Mouse (Mus musculus) Muller cell, postnatal 12 days (primary cell): ENCODE results near the gene Ulk4.

Source experiments
- DNase-seq: peaks from one replicate; pipeline ENCODE4 v3.0.0-alpha.2; 2015; ENCODE audit errors: inconsistent ontology term

Gene Ulk4

GRCm38 (mm10) chr9:121299976-121300570 is 23.1 kb upstream of the Ulk4 start:
- DNase-seq, result no peak

DNA sequence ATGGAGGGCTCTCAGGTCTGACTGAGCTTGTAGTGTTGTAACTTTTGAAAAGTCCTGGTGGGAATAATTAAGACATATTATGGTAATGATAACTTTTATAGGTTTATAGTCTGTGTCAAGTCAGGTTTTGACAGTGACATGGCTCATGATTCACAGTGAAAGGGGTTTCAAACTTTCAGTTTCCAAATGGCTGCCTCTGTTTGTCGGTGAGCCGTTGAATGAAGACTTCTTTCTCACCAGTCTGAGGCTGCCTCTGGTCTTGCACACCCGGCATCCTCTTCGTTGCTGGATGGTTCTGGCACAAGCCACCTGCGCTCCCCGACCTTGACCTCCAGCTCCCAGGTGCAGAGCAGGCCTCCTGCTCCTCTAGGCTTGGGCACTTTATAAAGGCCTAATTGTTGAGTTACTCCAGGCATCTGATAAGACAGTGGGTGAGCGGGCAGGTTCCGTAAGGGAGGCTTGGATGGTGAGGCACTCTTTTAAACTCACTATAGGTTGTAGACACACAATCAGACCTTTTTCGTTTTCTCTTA is 22.3 kb upstream of the Ulk4 start:
- DNase-seq, result no peak

DNA sequence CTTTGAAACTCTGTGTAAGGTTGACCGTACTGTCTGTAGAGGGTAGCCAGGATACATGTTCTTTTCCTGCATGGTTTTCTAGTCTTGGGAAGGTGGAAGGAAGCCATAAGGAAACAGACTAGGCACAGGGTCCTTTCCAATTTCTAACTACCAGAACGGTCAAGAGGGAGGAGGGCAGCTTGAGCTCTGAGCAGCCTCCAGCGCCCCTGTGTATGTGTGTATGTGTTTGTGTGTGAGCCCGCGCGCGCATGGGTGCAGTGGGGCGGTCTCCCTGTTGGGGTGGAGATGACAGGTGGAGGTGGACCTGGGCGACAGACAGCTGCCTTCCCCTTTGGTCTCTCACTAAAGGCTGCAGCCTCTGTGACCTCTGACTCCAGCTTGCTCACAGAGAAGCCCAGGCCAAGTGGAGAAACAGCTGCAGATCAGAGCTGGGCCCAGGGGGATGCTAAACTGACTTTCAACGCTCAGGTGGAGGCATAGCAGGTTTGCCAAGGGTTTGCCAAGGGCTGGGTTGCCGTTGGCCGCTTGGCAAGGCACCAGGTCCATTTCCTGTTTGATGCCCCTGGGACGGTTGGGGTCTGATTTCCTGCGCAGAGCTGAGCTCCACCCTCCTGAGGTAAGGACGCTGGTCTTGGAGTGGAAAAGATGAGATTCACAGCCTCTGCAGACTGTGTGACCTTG is 21.6 kb upstream of the Ulk4 start:
- no peak for DNase-seq

GRCm38 (mm10) chr9:121298065-121298398 is 21.0 kb upstream of the Ulk4 start:
- no peak for DNase-seq

DNA sequence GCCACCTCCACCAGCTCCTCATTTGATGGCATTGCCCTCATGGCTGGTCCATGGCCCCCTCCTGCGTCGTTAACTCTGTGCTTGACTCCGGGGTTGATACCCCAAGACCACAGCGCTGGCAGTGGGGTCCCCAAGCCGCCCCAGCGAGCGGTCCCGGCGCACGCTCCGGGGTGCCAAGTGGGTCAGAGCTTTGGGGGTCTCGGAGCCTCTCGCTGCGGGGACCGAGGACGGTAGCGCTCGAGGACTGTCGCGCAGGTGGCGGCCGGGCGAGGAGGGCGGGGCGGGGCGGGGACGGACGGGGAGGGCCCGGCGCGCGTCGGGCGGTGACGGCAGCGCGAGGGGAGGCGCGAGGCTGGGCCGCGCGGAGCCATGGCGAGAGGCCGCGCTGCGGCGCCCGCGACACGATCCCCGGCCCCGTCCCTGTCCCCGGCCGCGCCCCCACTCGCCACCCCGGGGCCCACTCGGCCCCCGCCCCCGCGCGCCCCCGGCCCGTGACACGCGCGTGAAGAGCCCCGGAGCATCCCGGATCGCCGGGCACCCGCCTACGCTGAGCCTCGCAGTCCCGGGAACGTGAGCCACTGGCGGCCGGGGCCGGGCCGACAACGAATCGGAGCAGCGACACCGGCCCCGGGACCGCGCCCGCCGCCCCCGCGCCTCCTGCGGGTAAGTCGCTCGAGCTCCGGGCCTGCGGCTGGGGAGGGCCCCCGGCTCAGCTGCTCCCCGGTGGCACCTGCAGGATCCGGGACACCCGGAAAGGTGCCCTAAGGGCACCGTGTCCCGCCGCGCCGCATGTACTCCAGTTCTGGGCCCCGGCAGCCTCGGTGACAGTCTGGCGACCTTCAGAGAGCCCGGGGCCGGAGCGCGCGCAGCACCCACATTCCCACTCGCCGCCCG is 20.4 kb upstream of the Ulk4 start, which contains the start of gene Trak1:
Gene Trak1 (plus strand): TSS at position 332 of the 894 bp plus-strand sequence.
- peak; percentile 81 for DNase-seq

DNA sequence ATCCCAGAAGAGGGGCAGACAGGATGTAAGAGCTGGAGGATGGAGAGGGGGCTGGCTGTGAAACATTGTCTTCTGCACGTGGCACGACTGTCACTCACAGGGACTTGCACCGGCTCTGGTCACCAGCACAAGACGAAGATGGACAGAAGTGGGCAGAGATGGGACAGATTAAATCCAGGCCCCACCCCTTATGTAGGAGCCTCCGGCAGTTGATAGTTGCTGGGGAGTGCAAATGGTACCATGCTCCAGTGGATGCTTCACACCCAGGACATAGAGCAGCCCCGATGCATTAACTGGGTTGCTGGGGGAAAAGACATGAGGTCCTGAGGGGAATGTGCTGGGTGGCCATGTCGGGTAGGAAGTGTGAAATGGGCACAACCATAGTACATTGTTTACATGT is 18.2 kb upstream of the Ulk4 start:
- DNase-seq, result no peak

GRCm38 (mm10) chr9:121293187-121293586 is 16.2 kb upstream of the Ulk4 start:
- no peak for DNase-seq

DNA sequence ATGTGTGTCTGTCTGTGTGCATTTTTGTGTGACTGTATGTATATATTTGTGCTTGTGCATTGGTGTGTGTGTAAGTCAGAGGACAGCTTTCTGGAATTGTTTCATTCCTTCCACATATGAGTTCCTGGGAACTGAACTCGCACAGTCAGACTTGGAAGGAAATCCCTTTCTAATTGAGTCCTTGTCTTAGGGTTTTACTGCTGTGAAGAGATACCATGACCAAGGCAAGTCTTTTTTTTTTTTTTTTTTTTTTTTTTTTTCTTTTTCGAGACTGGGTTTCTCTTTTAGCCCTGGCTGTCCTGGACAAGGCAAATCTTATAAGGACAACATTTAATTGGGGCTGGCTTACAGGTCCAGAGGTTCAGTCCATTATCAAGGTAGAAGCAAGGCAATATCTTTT is 14.3 kb upstream of the Ulk4 start:
- no peak for DNase-seq

DNA sequence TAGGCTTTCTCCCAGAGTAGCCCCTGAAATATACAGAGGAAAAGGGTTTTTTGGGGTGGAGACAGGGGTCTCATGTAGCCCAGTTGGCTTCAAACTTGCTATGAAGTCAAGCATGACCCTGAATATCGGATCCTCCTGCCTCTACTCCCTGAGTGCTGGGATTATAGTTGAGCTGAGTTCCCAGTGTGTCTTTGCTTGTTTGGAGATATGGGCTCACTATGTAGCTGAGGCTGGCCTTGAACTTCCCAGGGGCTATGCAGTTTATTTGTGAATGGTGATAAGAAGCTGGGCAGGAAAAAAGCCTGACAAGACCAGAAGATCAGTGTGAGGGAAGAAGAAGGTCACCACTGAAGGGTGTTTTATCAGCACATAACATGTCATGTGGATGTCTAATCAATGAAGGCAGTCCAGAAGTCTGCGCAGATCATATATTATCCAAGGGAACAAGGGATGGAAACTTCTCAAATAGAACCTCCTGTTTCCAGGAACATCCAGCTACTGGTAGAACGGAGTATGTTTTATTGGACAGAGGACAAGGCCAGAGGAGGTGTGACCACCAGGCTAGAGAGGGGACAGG is 9.4 kb upstream of the Ulk4 start:
- no peak for DNase-seq

- peak; percentile 79 for DNase-seq
Measured at GRCm38 (mm10) chr9:121285341-121286324, 8.6 kb upstream of the Ulk4 start.

DNA sequence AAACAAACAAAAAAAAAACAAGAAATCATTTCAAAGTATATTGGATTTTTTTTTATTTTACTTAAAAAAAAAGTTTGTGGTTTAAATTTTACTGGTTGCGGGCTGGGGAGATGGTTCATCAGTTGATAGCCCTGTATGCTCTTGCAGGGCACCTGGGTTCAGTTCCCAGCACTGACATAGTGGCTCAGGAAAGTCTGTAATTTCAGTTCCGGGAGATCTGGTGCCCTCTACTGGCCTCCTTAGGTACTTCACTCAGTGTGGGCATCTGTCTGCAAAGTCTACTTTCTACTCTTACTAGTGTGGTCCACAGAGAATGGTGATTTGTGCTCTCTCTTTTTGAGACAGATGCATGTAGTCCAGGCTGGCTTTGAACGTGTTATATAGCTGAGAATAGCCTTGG is 7.4 kb upstream of the Ulk4 start:
- no peak for DNase-seq

DNA sequence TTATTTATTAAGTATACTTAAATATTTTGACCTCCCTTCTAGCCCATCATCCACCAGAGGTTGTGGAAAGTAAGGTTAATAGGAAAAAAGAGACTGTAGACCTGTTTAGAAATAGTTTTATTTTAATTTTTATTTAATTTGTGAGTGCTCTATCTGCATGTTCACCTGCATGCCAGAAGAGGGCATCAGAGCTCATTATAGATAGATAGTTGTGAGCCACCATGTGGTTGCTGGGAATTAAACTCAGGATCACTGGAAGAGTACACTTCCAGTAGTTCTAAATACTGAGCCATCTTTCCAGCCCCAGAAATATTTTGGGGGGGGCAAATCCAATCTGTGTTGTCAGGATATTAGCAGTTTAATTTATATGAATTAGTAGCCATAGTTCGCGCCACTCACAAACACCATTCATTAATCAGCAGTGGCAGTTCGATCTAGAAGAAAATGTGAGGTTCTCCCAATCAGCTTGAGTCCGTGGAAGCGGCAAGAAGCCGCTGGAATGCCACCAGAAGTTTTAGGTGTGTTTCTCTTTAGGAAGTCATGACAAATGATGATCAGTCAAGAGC is 6.7 kb upstream of the Ulk4 start:
- DNase-seq, result peak; percentile 38

DNA sequence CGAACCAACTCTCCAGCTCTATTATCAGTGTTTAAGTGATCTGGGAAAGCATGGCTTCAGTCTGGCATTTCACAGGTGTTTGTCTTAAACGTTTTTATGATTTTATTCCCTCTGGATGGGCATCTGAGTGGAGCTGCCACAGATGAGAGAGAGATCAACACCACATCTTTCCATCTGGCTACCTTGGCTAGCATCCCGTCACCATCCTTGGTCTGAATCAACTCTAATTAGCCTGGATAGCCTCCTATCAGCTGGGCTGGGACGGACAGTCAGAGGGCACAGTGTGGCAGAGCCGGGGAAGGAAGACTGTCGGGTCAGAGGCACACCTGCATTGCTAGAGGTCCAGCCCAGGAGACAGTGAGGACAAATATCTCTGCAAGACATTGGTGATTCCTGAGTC is 4.9 kb upstream of the Ulk4 start:
- DNase-seq, result no peak

- DNase-seq, result no peak
Measured at GRCm38 (mm10) chr9:121279216-121279615, 2.2 kb upstream of the Ulk4 start.

GRCm38 (mm10) chr9:121276745-121277117 is 266 bp downstream of the Ulk4 start:
- DNase-seq, result no peak

DNA sequence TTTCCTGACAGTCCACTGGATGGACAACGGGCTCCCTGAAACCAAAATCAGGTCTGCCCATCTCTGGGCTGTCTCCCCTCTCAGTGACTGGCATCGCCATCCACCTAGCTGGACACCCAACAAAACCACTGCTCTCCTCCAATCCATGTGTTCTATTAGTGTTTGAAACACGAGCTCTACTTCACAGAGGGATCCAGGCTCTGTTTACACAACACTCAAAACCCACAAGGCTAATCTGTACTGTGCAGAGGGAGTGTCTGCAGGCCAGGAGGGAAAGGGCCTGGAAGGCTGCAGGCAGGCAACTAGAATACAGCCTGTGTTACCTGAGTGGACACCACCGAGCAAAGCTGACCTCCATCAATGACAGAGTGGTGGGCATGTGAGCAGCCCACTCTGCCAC is 5.4 kb downstream of the Ulk4 start:
- no peak for DNase-seq

DNA sequence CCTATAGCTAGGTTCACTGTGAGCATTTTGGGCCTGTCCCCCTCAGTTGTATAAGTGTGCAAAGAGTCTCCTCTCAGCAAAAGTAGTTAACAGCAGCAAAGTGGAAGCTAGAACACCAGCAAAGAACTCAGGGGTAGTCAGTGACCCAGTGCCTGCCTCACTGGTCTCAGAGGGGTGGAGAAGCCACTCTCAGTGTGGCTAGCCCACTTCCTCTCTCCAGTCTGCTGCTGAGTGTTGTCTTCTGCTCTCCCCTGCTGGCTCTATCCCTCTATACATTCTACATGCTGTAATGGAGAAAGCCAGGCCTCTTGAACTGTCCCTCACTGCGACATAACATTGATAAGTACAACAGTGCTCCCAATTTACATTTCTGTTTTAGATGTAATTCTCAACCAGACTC is 5.8 kb downstream of the Ulk4 start:
- DNase-seq, result no peak

GRCm38 (mm10) chr9:121265307-121265706 is 11.7 kb downstream of the Ulk4 start:
- no peak for DNase-seq

- DNase-seq, result no peak
Measured at GRCm38 (mm10) chr9:121257106-121257505, 19.9 kb downstream of the Ulk4 start.

GRCm38 (mm10) chr9:121254761-121255160 is 22.2 kb downstream of the Ulk4 start:
- DNase-seq, result no peak

GRCm38 (mm10) chr9:121253983-121254382 is 23.0 kb downstream of the Ulk4 start:
- peak; percentile 28 for DNase-seq
